In genomic region chr12:82667441-82667840, GRCm38 (mm10) we compare ENCODE assay signal across 14 mouse cellular contexts.
A peak's percentile ranks its signal among the peaks of the same experiment; 100 is the strongest.
DNase-seq lines count a peak whose midpoint lies in the region.
"Had no signal": no experiment of that assay in that cellular context is flagged by ENCODE, and none has a peak within 500 bp of the region (broad histone marks: within the 10 kb centered on the region; RNA-seq: fewer than 3 reads in every experiment).

No protein-coding gene starts in this region.

- intact Hi-C loops in heart, postnatal 36 days (cut with DNase I): no loop called here
- intact Hi-C loops in left cerebral cortex, postnatal 4 days (cut with DNase I): loop anchor here (5.0 kb wide), 1 partner anchor 170 kb away; no protein-coding TSS in a partner anchor

- DNase-seq in heart, adult 18-20 months: peak; percentile 14 to 15
- no peak for DNase-seq in heart, postnatal 36 days
- DNase-seq in right cerebral cortex, postnatal 10 days (ENCODE audit: low spot score in 2 of 2): peak; percentile 51 to 63
- no peak for DNase-seq in right cerebral cortex, adult 18-20 months
- DNase-seq in cerebellum, adult 9-10 months: peak; percentile 30
- peak; percentile 52 for DNase-seq in left cerebral cortex, postnatal 4 days
- no peak for DNase-seq in lung, postnatal 25 days (ENCODE audit: low spot score)
- DNase-seq in kidney, postnatal 4 days: no peak
- DNase-seq: adrenal gland, postnatal 25 days; kidney, adult 8-10 months; kidney, postnatal 14 days; lung, adult 2 months; lung, postnatal 4 days; thymus, postnatal 4 days had no signal

Comparison
In these comparisons a context has a peak if more than half of its experiments do, and no peak if none do; other contexts are left out.
1. DNase-seq: peak in heart, adult 18-20 months (2 of 2), right cerebral cortex, postnatal 10 days (2 of 2), cerebellum, adult 9-10 months (single experiment) and left cerebral cortex, postnatal 4 days (single experiment); none in heart, postnatal 36 days (0 of 2), right cerebral cortex, adult 18-20 months (single experiment), lung, postnatal 25 days (single experiment) and kidney, postnatal 4 days (0 of 2).